Mouse (Mus musculus): ENCODE data around the gene Polr3c. TPM values are rescaled to one million over a fixed set of nuclear protein-coding genes. Genes with fewer than 3 reads are reported as not detected.
"Not testable (repeated sequence)": the region's sequence is repeated elsewhere in the genome, so short reads cannot be mapped to it uniquely, and the experiment has no call there.

The Polr3c gene
- 10 to 100 TPM; 24.4 to 27.5 (median 26.3) TPM for total RNA-seq (2022)

- DNase-seq (ENCODE audit: low spot score in 2 of 2), result peak; percentile 98
Observed at GRCm38 (mm10) chr3:96727343-96727827, at the start of gene Polr3c, which contains the start of gene Rnf115. Gene Polr3c (minus strand): TSS chr3:96727628. Gene Rnf115 (plus strand): TSS chr3:96727664.

GRCm38 (mm10) chr3:96777120-96777519 lies 49.7 kb upstream of the Polr3c start:
- no peak for DNase-seq (ENCODE audit: low spot score in 2 of 2)

GRCm38 (mm10) chr3:96772949-96773348 lies 45.5 kb upstream of the Polr3c start:
- no peak for DNase-seq (ENCODE audit: low spot score in 2 of 2)

GRCm38 (mm10) chr3:96769971-96770370 lies 42.5 kb upstream of the Polr3c start:
- DNase-seq (ENCODE audit: low spot score in 2 of 2), result no peak

GRCm38 (mm10) chr3:96764528-96764927 lies 37.1 kb upstream of the Polr3c start:
- no peak for DNase-seq (ENCODE audit: low spot score in 2 of 2)

GRCm38 (mm10) chr3:96759695-96760094 lies 32.3 kb upstream of the Polr3c start:
- peak in 1 of 2 experiments; percentile 21 for DNase-seq (ENCODE audit: low spot score in 2 of 2)

GRCm38 (mm10) chr3:96757691-96758090 lies 30.3 kb upstream of the Polr3c start:
- DNase-seq (ENCODE audit: low spot score in 2 of 2), result peak; percentile 47 to 68

- DNase-seq (ENCODE audit: low spot score in 2 of 2), result no peak
Observed at GRCm38 (mm10) chr3:96755935-96756334, 28.5 kb upstream of the Polr3c start.

GRCm38 (mm10) chr3:96746829-96747228 lies 19.4 kb upstream of the Polr3c start:
- no peak for DNase-seq (ENCODE audit: low spot score in 2 of 2)

- DNase-seq (ENCODE audit: low spot score in 2 of 2), result no peak
Observed at GRCm38 (mm10) chr3:96744348-96744747, 16.9 kb upstream of the Polr3c start.

- DNase-seq (ENCODE audit: low spot score in 2 of 2), result not testable (repeated sequence)
Observed at GRCm38 (mm10) chr3:96740279-96740678, 12.9 kb upstream of the Polr3c start.

GRCm38 (mm10) chr3:96737995-96738394 lies 10.6 kb upstream of the Polr3c start:
- DNase-seq (ENCODE audit: low spot score in 2 of 2), result peak; percentile 20 to 27

- no peak for DNase-seq (ENCODE audit: low spot score in 2 of 2)
Observed at GRCm38 (mm10) chr3:96737013-96737740, 9.7 kb upstream of the Polr3c start.

- no peak for DNase-seq (ENCODE audit: low spot score in 2 of 2)
Observed at GRCm38 (mm10) chr3:96735200-96735599, 7.8 kb upstream of the Polr3c start.

- no peak for DNase-seq (ENCODE audit: low spot score in 2 of 2)
Observed at GRCm38 (mm10) chr3:96733984-96734383, 6.6 kb upstream of the Polr3c start.

GRCm38 (mm10) chr3:96730785-96731184 lies 3.4 kb upstream of the Polr3c start:
- DNase-seq (ENCODE audit: low spot score in 2 of 2), result no peak

- DNase-seq (ENCODE audit: low spot score in 2 of 2), result no peak
Observed at GRCm38 (mm10) chr3:96729403-96729784, 2.0 kb upstream of the Polr3c start.

- no peak for DNase-seq (ENCODE audit: low spot score in 2 of 2)
Observed at GRCm38 (mm10) chr3:96728634-96729402, 1.4 kb upstream of the Polr3c start.

GRCm38 (mm10) chr3:96727828-96728633 lies 603 bp upstream of the Polr3c start:
- no peak for DNase-seq (ENCODE audit: low spot score in 2 of 2)

- no peak for DNase-seq (ENCODE audit: low spot score in 2 of 2)
Observed at GRCm38 (mm10) chr3:96719173-96719572, 8.3 kb downstream of the Polr3c start.

GRCm38 (mm10) chr3:96715854-96716253 lies 11.6 kb downstream of the Polr3c start:
- no peak for DNase-seq (ENCODE audit: low spot score in 2 of 2)

- DNase-seq (ENCODE audit: low spot score in 2 of 2), result no peak
Observed at GRCm38 (mm10) chr3:96714286-96714685, 13.1 kb downstream of the Polr3c start.
